Mouse (Mus musculus) hindbrain, embryonic 16.5 days (tissue): Measurements from ENCODE around the gene Gpi1. TPM values are rescaled to one million over a fixed set of nuclear protein-coding genes. Genes with fewer than 3 reads are reported as not detected.
A peak's percentile ranks its signal among the peaks of the same experiment; 100 is the strongest.
"Not testable (repeated sequence)": the region's sequence is repeated elsewhere in the genome, so short reads cannot be mapped to it uniquely, and the experiment has no call there.

Experiments
- ATAC-seq: fragments of 200-750 bp; cut with Nextera tagmentation; 2 replicates; pipeline ENCODE4 v1.8.0; 2017; ENCODE audit warnings: moderate TSS enrichment, moderate library complexity
- H3K27ac ChIP-seq: fragments of 300-500 bp; sonication (generic); 2 replicates; pipeline ENCODE4 v1.5.1; 2014; ENCODE audit warnings: low read depth, mild to moderate bottlenecking, control low read depth, low read length, moderate library complexity
- H3K27me3 ChIP-seq: fragments of 300-500 bp; sonication (generic); replicated peaks from 2 replicates; pipeline ENCODE4 v1.6.1; 2014; ENCODE audit warnings: low read length; ENCODE audit not compliant: control insufficient read depth, insufficient read depth
- H3K36me3 ChIP-seq: fragments of 300-500 bp; sonication (generic); 2 replicates; pipeline ENCODE4 v1.6.1; 2014; ENCODE audit warnings: mild to moderate bottlenecking, low read length, moderate library complexity, mixed read lengths; ENCODE audit not compliant: control insufficient read depth, insufficient read depth
- H3K4me1 ChIP-seq: fragments of 300-500 bp; sonication (generic); 2 replicates; pipeline ENCODE4 v1.6.1; 2014; ENCODE audit warnings: low read depth, low read length; ENCODE audit not compliant: control insufficient read depth, insufficient read depth
- H3K4me2 ChIP-seq: fragments of 300-500 bp; sonication (generic); 2 replicates; pipeline ENCODE4 v1.6.1; 2014; ENCODE audit warnings: mild to moderate bottlenecking, low read length, control low read depth, moderate library complexity
- H3K4me3 ChIP-seq: fragments of 300-500 bp; sonication (generic); 2 replicates; pipeline ENCODE4 v1.5.1; 2014; ENCODE audit warnings: mild to moderate bottlenecking, low read length, control low read depth, moderate library complexity
- H3K9ac ChIP-seq: fragments of 300-500 bp; sonication (generic); 2 replicates; pipeline ENCODE4 v1.6.1; 2014; ENCODE audit warnings: low read depth, mild to moderate bottlenecking, control low read depth, low read length, moderate library complexity
- H3K9me3 ChIP-seq: fragments of 300-500 bp; sonication (generic); 2 replicates; pipeline ENCODE4 v1.6.1; 2014; ENCODE audit warnings: mild to moderate bottlenecking, low read length, moderate library complexity; ENCODE audit not compliant: control insufficient read depth
- WGBS: fragments of 180-500 bp; shearing (Covaris S2); extraction: QIAGEN DNeasy Blood & Tissue Kit; methylation state at CpG from one replicate; pipeline ENCODE4 v1.1.7; 2014; 5-methylcytosine and 5-hydroxymethylcytosine counted together
- polyA plus RNA-seq: library from polyadenylated mRNA; unstranded; fragments of >200 nt; fragmentation: Nextera tagmentation; extraction: Ambion mirVana; gene quantifications from 2 replicates; pipeline ENCODE4 v1.2.1, GENCODE M21; 2015

The Gpi1 gene
- polyA plus RNA-seq, 1 experiment from 2014 or later: 401 TPM

DNA sequence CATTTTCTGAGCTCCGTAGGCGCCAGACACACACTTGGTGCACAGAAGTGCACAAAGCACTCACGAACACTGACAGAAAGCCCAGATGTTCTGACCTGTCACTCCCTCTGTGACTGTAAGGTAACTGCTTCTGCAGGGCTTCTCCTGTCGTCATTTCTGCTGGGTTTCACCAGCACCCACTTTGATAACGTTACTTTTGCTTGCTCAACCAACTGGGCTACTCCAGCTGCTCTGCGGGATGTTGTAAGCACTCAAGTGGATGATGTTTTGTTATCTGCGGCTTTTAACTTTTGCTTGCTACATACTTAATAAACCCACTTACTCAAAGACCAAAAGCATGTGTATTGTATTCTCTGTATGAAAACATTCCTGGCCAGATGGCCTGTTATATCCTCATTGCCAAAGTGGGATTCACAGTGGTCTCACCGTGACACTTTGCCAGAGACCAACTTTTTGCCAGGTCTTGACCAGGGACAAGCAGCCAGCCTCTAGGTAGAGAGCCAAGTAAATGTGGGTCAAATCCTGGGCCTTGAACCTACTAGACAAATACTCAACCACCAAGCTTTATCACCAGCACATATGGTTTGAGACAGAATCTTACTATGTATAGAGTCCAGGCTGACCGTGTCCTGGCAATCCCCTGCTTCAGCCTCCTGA lies 8.4 kb downstream of the Gpi1 start:
- 87% methylated on average over 9 of the region's 9 CpGs for WGBS
- Histone ChIP-seq H3K4me2 (no peak overlapping the region), H3K9ac (no peak overlapping the region), H3K4me3 (no peak overlapping the region), H3K4me1 (peaks cover 8% of the 10 kb centered on the region), H3K9me3 (no peaks in the 10 kb centered on the region), H3K27me3 (no peaks in the 10 kb centered on the region), H3K27ac (no peak overlapping the region), H3K36me3 (peaks cover 47% of the 10 kb centered on the region)
- ATAC-seq: no peak

DNA sequence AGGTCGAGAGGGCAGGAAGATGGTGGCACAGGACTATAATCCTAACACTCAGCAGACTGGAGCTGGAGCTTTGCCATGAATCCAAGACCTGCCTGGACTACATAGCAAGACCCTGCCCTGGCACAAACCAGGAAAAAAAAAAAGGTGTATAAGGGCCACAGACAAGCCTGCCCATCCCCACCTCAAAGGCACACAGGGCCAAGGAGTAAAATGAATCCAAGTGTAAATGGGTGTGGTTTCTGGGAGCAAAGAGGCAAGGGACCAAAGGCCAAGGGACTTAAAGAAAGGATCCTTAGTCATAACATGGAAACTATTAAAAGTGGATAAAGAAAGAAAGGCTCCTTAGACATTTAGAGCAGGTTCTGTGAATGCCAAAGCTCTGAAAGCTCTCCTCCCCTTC lies 11.6 kb downstream of the Gpi1 start:
- Histone ChIP-seq H3K27me3 (no peaks in the 10 kb centered on the region), H3K4me3 (no peak overlapping the region), H3K4me2 (no peak overlapping the region), H3K27ac (no peak overlapping the region), H3K9me3 (no peaks in the 10 kb centered on the region), H3K36me3 (peaks cover 58% of the 10 kb centered on the region), H3K4me1 (no peaks in the 10 kb centered on the region), H3K9ac (no peak overlapping the region)
- WGBS: 82% methylated on average over 1 of the region's 1 CpGs
- no peak for ATAC-seq

DNA sequence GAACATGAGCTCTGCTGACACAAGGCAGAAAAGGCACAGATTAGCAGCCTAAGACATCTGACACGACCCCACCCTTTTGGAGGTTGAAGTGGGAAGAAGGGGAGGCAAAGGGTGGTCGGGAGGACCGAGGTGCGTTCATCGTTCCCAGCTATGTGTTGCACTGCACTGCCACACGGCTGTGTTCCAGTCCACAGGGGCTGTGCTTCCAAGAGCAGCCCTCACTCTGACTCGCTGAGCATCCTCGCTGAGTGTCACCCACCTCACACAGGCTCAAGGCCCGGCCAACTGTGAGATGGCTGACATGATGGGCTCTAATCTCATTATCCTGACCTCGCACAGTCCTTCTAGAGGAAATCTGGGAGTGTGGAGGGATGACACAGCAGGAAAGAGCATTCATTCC lies 13.7 kb downstream of the Gpi1 start:
- Histone ChIP-seq H3K27ac (no peak overlapping the region), H3K9ac (no peak overlapping the region), H3K36me3 (peaks cover 64% of the 10 kb centered on the region), H3K9me3 (no peaks in the 10 kb centered on the region), H3K4me2 (no peak overlapping the region), H3K4me1 (no peaks in the 10 kb centered on the region), H3K4me3 (no peak overlapping the region), H3K27me3 (no peaks in the 10 kb centered on the region)
- 93% methylated on average over 10 of the region's 10 CpGs for WGBS
- no peak for ATAC-seq

DNA sequence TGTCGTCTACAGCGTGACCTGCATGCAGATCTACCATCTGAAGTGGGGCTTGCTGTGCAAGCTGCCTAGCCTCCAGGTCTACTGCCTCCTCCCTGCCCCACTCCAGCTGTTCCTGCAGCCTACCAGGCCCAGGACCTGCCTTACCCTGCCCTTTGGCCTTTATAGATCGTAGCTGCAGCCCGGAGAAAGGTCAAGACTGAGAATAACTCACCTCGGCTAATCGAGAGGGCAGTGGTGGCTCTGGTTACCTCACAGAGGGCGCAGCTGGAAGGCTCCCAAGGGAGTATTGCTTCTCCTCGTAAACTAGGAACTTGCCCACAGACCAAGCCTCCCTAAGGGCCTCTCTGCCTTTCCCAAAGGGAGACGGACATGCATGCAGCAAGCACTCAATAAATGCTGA lies 14.7 kb downstream of the Gpi1 start:
- WGBS: 91% methylated on average over 9 of the region's 9 CpGs
- Histone ChIP-seq H3K27me3 (no peaks in the 10 kb centered on the region), H3K36me3 (peaks cover 66% of the 10 kb centered on the region), H3K4me2 (no peak overlapping the region), H3K27ac (no peak overlapping the region), H3K4me1 (no peaks in the 10 kb centered on the region), H3K4me3 (no peak overlapping the region), H3K9ac (no peak overlapping the region), H3K9me3 (no peaks in the 10 kb centered on the region)
- ATAC-seq: no peak

DNA sequence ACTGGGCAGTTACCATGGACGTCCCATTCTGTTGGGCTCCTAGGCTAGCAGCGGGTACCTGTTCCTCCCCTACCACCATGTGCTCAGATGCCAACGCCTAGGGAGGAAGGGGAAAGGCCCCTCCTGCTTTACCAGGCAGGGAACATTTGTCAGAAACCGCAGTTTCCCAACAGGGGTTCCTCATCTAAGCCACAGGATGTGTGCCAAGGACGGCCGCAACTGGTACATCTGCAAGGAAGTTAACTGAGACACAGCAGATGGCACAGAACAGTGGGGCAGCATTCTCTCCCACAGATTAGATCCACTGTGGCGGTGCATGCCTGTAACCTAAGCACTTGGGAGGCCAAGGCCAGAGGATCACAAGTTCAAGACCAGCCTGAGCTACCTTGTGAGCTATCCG lies 15.5 kb downstream of the Gpi1 start:
- WGBS: 85% methylated on average over 8 of the region's 8 CpGs
- no peaks in the 10 kb centered on the region for H3K27me3 ChIP-seq
- no peak overlapping the region for H3K4me3 ChIP-seq
- no peak overlapping the region for H3K9ac ChIP-seq
- H3K36me3 ChIP-seq: peaks cover 61% of the 10 kb centered on the region
- ATAC-seq: no peak
- no peak overlapping the region for H3K4me2 ChIP-seq
- H3K4me1 ChIP-seq: no peaks in the 10 kb centered on the region
- H3K9me3 ChIP-seq: no peaks in the 10 kb centered on the region
- H3K27ac ChIP-seq: no peak overlapping the region

DNA sequence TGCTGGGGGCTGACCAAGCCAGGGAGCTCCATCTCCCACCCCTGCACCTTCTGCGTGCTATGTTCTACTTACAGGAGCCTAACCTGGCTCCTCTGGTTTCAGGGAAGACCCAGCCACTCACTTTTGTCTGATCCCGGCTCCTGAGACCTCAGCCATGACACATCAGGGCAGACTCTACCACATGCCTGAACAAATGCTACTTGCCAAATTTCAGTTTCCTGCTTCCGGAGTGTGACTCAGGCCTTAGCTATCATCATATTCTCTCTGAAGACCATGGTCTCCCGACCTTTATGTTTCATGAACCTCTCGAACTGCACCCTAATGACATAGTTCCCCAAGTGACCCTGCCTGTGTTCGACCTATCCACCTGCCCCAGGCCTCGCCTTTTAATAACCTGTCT lies 16.9 kb downstream of the Gpi1 start:
- WGBS: 95% methylated on average over 7 of the region's 7 CpGs
- H3K4me3 ChIP-seq: no peak overlapping the region
- no peaks in the 10 kb centered on the region for H3K4me1 ChIP-seq
- H3K27me3 ChIP-seq: no peaks in the 10 kb centered on the region
- no peak overlapping the region for H3K9ac ChIP-seq
- no peak for ATAC-seq
- H3K27ac ChIP-seq: no peak overlapping the region
- H3K36me3 ChIP-seq: peaks cover 60% of the 10 kb centered on the region
- H3K4me2 ChIP-seq: no peak overlapping the region
- no peaks in the 10 kb centered on the region for H3K9me3 ChIP-seq

DNA sequence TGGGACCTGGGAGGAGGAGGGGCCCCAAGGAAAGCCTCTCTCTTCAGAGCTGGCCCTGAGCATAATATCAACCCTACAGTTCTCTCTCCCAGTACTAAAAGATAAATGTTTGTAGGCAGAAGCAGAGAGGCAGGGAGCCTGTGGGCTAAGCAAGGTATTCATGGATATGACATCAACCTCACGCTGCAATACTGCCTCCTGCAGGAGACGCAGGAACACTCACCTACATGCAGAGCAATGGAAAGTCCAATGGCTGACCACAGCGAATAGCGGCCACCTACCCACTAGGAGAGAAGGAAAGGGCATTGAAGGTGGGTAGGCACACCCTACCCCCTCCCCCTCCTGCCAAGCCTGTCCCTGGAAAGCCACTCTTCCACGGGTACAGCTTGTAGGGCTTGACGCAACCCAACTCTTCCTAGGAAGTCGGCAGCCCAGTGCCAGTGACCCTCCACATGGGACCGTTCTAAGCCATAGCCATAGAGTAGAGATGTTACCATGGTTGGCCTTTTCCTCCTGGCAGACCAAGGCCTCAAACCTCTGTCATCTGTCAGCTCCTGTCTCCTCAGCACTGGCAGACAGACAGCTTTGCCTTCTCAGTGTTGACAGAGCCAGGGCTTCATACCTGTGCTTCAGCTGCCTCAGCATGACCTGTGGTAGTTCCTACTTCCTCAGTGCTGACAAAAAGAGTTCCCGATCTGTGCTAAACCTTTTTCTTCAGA lies 21.9 kb downstream of the Gpi1 start:
- Histone ChIP-seq H3K4me1 (no peaks in the 10 kb centered on the region), H3K27ac (no peak overlapping the region), H3K36me3 (peaks cover 77% of the 10 kb centered on the region), H3K9ac (no peak overlapping the region), H3K4me3 (no peak overlapping the region), H3K4me2 (no peak overlapping the region), H3K9me3 (no peaks in the 10 kb centered on the region), H3K27me3 (no peaks in the 10 kb centered on the region)
- no peak for ATAC-seq
- 92% methylated on average over 9 of the region's 9 CpGs for WGBS

DNA sequence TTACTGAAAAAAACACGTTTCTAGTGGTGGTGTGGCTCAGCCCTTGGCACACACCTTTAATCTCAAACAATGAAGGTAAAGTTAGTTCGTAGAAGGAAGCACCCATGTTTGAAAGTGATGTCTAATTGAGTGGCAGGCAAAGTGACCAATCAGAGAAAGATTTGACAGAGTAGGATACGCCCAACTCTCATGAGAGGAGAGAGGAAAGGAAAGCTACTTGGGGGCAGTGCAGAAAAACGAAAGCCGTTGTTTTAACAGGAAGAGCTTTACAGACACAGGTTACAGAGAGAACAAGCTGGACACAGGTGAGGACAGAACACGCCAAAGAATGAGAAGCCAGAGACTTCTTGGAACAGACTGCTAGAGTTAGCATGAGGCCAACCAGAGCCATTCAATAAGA lies 23.8 kb downstream of the Gpi1 start:
- 96% methylated on average over 6 of the region's 6 CpGs for WGBS
- no peaks in the 10 kb centered on the region for H3K9me3 ChIP-seq
- H3K36me3 ChIP-seq: peaks cover 79% of the 10 kb centered on the region
- no peak overlapping the region for H3K4me2 ChIP-seq
- H3K27me3 ChIP-seq: no peaks in the 10 kb centered on the region
- no peaks in the 10 kb centered on the region for H3K4me1 ChIP-seq
- H3K4me3 ChIP-seq: no peak overlapping the region
- no peak for ATAC-seq
- no peak overlapping the region for H3K27ac ChIP-seq
- no peak overlapping the region for H3K9ac ChIP-seq

DNA sequence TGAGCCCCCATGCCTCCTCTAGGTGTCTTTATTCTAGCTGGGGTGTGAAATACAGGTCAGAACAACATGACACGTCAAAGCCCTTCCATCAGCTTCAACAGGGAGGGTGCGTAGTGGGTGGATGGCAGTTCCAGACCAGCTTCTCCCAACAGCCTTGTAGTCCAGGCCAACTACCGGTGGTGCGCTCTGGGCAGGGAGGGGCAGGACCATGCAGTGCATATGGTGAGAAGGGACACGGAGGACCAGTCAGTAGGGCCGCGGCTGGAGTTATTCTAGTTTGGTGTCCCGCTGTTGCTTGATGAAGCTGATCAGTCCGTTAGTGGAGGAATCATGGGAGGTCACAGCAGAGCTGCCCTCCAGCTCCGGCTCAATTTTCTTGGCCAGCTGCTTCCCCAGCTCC lies 28.0 kb downstream of the Gpi1 start:
- 0 out of 2 replicates have a peak, but pooled peaks have one; percentile 50 for ATAC-seq
- not testable (repeated sequence) for H3K4me1 ChIP-seq, H3K27me3 ChIP-seq, H3K4me2 ChIP-seq, H3K9me3 ChIP-seq, H3K9ac ChIP-seq, H3K4me3 ChIP-seq, H3K27ac ChIP-seq
- 87% methylated on average over 10 of the region's 10 CpGs for WGBS
- H3K36me3 ChIP-seq: peaks cover 62% of the 10 kb centered on the region
